Mouse (Mus musculus): Measurements from ENCODE around the gene Nhlh2. TPM values are rescaled to one million over a fixed set of nuclear protein-coding genes. Genes with fewer than 3 reads are reported as not detected.

Gene Nhlh2
- polyA plus RNA-seq, 1 experiment from 2014 or later: 33.8 TPM

DNA sequence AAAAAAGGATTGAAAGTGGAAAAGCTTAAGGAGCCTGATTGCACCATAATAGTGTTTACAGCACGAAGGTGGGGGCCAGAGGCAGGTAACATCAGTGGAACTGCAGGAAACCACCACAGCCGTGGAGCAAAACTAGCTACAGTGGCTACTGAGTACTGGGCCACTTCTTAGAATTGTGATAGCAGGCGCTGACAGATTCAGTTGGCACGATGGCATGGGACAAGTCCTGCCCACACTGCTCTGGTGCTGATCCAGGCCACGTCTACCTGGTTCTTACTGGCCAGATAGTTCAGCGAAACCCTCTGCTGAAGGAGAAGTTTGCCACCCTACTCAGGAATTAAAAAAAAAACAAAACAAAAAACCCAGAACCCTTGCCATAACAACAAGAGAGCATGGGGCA, 54.7 kb downstream of the Nhlh2 start:
- H3K4me3 ChIP-seq: no peak overlapping the region
- DNase-seq (ENCODE audit: low spot score): no peak
- 84% methylated on average over 6 of the region's 6 CpGs for WGBS
- H3K4me1 ChIP-seq: peaks cover 5% of the 10 kb centered on the region
- H3K27ac ChIP-seq (replicated peaks): no peak overlapping the region
- H3K36me3 ChIP-seq: no peaks in the 10 kb centered on the region
- no peaks in the 10 kb centered on the region for H3K27me3 ChIP-seq (ENCODE audit: low read depth, poor library complexity, severe bottlenecking)
- no peaks in the 10 kb centered on the region for H3K9me3 ChIP-seq (replicated peaks)

Other genes starting within 250 kb of the Nhlh2 start
- 0.43 and 0.60 TPM in 2 replicates for gene Mab21l3, start 161.1 kb upstream of the Nhlh2 start, polyA plus RNA-seq (2016; fragmentation: Nextera tagmentation; extraction: Ambion mirVana)
- gene Slc22a15, start 85.6 kb upstream of the Nhlh2 start, polyA plus RNA-seq (2016; fragmentation: Nextera tagmentation; extraction: Ambion mirVana): 3.7 and 5.0 TPM in 2 replicates
- not detected in 2 replicates for gene Casq2, start 76.3 kb downstream of the Nhlh2 start, polyA plus RNA-seq (2016; fragmentation: Nextera tagmentation; extraction: Ambion mirVana)
- gene Vangl1, start 194.6 kb downstream of the Nhlh2 start, polyA plus RNA-seq (2016; fragmentation: Nextera tagmentation; extraction: Ambion mirVana): 11.0 and 13.1 TPM in 2 replicates